Mouse (Mus musculus): Measurements from ENCODE around the gene C87436. TPM values are rescaled to one million over a fixed set of nuclear protein-coding genes. Genes with fewer than 3 reads are reported as not detected.

The C87436 gene
- polyA plus RNA-seq, 1 experiment, result 16.6 TPM

- 27% methylated on average over 10 of the region's 10 CpGs for WGBS
- H3K4me3 ChIP-seq (ENCODE audit: control insufficient read depth, insufficient read depth, low read length), result peak overlapping the region; percentile 92
- no peak overlapping the region for H3K27ac ChIP-seq (ENCODE audit: control insufficient read depth, insufficient read depth, low read length)
- peaks cover 8% of the 10 kb centered on the region for H3K4me1 ChIP-seq (replicated peaks; ENCODE audit: control insufficient read depth, insufficient read depth, low read length)
- no peaks in the 10 kb centered on the region for H3K27me3 ChIP-seq (ENCODE audit: control insufficient read depth, insufficient read depth, low read length)
- no peak for DNase-seq
- H3K36me3 ChIP-seq (ENCODE audit: control insufficient read depth, insufficient read depth, low read length), result 0 out of 2 replicates have a peak, but pooled peaks cover under 1% of the 10 kb centered on the region
- TF ChIP-seq CTCF (IDR thresholded peaks at IDR 0.05; ENCODE audit: borderline replicate concordance, control insufficient read depth, extremely low read depth, insufficient read depth, low read length, poor library complexity) (no peak), POLR2A (IDR thresholded peaks at IDR 0.05; ENCODE audit: control insufficient read depth, extremely low read depth, insufficient read depth, low read length, poor library complexity) (no peak)
These were observed 42.2 kb upstream of the C87436 start for GRCm38 (mm10) chr6:86395969-86396368.

GRCm38 (mm10) chr6:86396581-86397256 lies 41.5 kb upstream of the C87436 start, which contains the start of gene Pcyox1:
TSS of gene Pcyox1 (minus strand) at chr6:86397154.
- DNase-seq, result peak; percentile 86
- peak within 1 kb of the TSS; percentile 92 for H3K4me3 ChIP-seq (ENCODE audit: control insufficient read depth, insufficient read depth, low read length)
- H3K27ac ChIP-seq (ENCODE audit: control insufficient read depth, insufficient read depth, low read length), result no peak within 1 kb of the TSS
- TF ChIP-seq CTCF (IDR thresholded peaks at IDR 0.05; ENCODE audit: borderline replicate concordance, control insufficient read depth, extremely low read depth, insufficient read depth, low read length, poor library complexity) (no peak), POLR2A (IDR thresholded peaks at IDR 0.05; ENCODE audit: control insufficient read depth, extremely low read depth, insufficient read depth, low read length, poor library complexity) (no peak; the same call in 1 of the 2 replicates)
- peaks cover 8% of the 10 kb centered on the region for H3K4me1 ChIP-seq (replicated peaks; ENCODE audit: control insufficient read depth, insufficient read depth, low read length)
- WGBS, result under 1% methylated on average over 51 of the region's 51 CpGs
- no peaks in the 10 kb centered on the region for H3K27me3 ChIP-seq (ENCODE audit: control insufficient read depth, insufficient read depth, low read length)
- no peaks in the 10 kb centered on the region for H3K36me3 ChIP-seq (ENCODE audit: control insufficient read depth, insufficient read depth, low read length)

DNA sequence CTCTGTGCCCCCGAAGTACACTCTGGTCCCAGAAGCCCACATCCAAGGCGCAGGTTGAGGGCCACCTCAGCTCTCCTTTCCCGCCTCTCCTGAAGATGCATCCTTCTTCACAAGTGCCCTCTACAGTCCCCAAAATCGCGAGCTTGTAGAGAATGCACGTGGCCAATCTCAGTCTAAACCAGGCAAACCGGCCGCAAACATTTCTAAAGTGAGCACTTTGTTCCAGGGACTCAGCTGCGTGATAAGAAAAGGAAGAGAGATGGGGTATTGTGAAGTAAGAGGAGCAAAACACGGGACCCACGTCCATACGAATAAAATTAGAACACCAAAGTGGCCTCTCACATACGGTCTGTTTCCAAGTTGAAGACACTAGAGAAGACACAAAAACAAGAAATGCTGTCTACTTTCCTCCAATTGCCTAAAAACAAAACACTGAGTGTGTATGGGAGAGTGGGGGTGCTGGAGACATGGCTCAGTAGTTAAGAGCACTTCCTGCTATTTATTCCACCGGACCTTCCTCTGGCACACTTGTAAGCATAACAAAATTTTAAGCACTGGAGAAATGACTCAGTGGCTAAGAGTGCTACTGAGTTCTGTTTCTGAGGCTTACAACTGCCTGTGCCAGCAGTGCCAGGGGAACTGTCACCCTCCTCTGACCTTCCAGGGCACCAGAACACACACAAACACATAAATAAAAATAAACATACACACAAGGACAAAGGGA lies 40.8 kb upstream of the C87436 start:
- no peaks in the 10 kb centered on the region for H3K27me3 ChIP-seq (ENCODE audit: control insufficient read depth, insufficient read depth, low read length)
- TF ChIP-seq CTCF (IDR thresholded peaks at IDR 0.05; ENCODE audit: borderline replicate concordance, control insufficient read depth, extremely low read depth, insufficient read depth, low read length, poor library complexity) (no peak), POLR2A (IDR thresholded peaks at IDR 0.05; ENCODE audit: control insufficient read depth, extremely low read depth, insufficient read depth, low read length, poor library complexity) (no peak)
- no peak overlapping the region for H3K27ac ChIP-seq (ENCODE audit: control insufficient read depth, insufficient read depth, low read length)
- 2% methylated on average over 14 of the region's 14 CpGs for WGBS
- peak overlapping the region; percentile 92 for H3K4me3 ChIP-seq (ENCODE audit: control insufficient read depth, insufficient read depth, low read length)
- no peaks in the 10 kb centered on the region for H3K36me3 ChIP-seq (ENCODE audit: control insufficient read depth, insufficient read depth, low read length)
- peaks cover 8% of the 10 kb centered on the region for H3K4me1 ChIP-seq (replicated peaks; ENCODE audit: control insufficient read depth, insufficient read depth, low read length)
- DNase-seq, result no peak

DNA sequence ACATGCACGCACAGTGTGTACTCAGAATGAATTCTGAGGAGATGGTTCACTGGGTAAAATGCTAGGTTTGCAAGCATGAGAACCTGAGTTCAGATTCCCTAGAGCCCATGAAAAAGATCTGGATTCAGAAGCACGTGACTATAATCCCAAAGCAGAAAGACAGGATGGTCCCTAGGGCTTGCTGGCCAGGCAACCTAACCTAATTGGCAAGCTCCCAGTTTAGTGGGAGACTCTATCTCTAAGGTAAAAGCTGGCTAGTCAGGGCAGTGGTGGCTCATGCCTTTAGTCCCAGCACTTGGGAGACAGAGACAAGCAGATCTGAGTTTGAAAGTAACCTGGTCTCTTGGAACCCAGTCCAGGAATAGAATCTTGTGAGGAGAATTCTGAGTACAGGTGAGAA lies 39.2 kb upstream of the C87436 start:
- no peaks in the 10 kb centered on the region for H3K27me3 ChIP-seq (ENCODE audit: control insufficient read depth, insufficient read depth, low read length)
- 95% methylated on average over 2 of the region's 2 CpGs for WGBS
- no peak for DNase-seq
- H3K4me3 ChIP-seq (ENCODE audit: control insufficient read depth, insufficient read depth, low read length), result no peak overlapping the region
- no peak for TF ChIP-seq POLR2A (IDR thresholded peaks at IDR 0.05; ENCODE audit: control insufficient read depth, extremely low read depth, insufficient read depth, low read length, poor library complexity)
- no peak for TF ChIP-seq CTCF (IDR thresholded peaks at IDR 0.05; ENCODE audit: borderline replicate concordance, control insufficient read depth, extremely low read depth, insufficient read depth, low read length, poor library complexity)
- H3K27ac ChIP-seq (ENCODE audit: control insufficient read depth, insufficient read depth, low read length), result no peak overlapping the region
- H3K4me1 ChIP-seq (replicated peaks; ENCODE audit: control insufficient read depth, insufficient read depth, low read length), result peaks cover 8% of the 10 kb centered on the region
- H3K36me3 ChIP-seq (ENCODE audit: control insufficient read depth, insufficient read depth, low read length), result no peaks in the 10 kb centered on the region

DNA sequence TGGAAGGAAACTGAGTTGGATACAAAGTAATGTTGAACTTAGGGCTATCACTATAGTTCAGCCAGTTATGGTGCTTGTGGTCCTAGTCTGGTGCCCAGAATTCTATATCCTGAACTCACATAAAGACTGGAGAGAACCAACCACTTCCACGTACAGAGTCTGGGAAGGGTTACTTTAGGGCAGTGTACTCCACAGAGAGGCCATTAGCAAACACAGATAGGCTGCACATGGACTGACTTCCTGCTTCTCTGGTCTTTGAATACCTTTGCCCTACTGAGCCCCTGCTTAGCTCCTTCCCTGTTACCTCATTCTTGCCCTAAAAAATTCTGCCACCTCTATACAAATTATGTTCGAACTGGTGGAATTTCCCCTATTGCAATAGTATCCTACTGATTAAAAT lies 38.2 kb upstream of the C87436 start:
- Histone ChIP-seq H3K27ac (ENCODE audit: control insufficient read depth, insufficient read depth, low read length) (no peak overlapping the region), H3K4me3 (ENCODE audit: control insufficient read depth, insufficient read depth, low read length) (no peak overlapping the region), H3K36me3 (ENCODE audit: control insufficient read depth, insufficient read depth, low read length) (no peaks in the 10 kb centered on the region), H3K27me3 (ENCODE audit: control insufficient read depth, insufficient read depth, low read length) (no peaks in the 10 kb centered on the region), H3K4me1 (replicated peaks; ENCODE audit: control insufficient read depth, insufficient read depth, low read length) (peaks cover 8% of the 10 kb centered on the region)
- no peak for DNase-seq
- TF ChIP-seq CTCF (IDR thresholded peaks at IDR 0.05; ENCODE audit: borderline replicate concordance, control insufficient read depth, extremely low read depth, insufficient read depth, low read length, poor library complexity) (no peak), POLR2A (IDR thresholded peaks at IDR 0.05; ENCODE audit: control insufficient read depth, extremely low read depth, insufficient read depth, low read length, poor library complexity) (no peak)
- WGBS, result 87% methylated on average over 2 of the region's 2 CpGs

- no peak overlapping the region for H3K27ac ChIP-seq (ENCODE audit: control insufficient read depth, insufficient read depth, low read length)
- DNase-seq, result peak; percentile 86
- no peaks in the 10 kb centered on the region for H3K36me3 ChIP-seq (ENCODE audit: control insufficient read depth, insufficient read depth, low read length)
- H3K4me1 ChIP-seq (replicated peaks; ENCODE audit: control insufficient read depth, insufficient read depth, low read length), result peaks cover 8% of the 10 kb centered on the region
- WGBS, result 6% methylated on average over 9 of the region's 9 CpGs
- no peaks in the 10 kb centered on the region for H3K27me3 ChIP-seq (ENCODE audit: control insufficient read depth, insufficient read depth, low read length)
- TF ChIP-seq CTCF (IDR thresholded peaks at IDR 0.05; ENCODE audit: borderline replicate concordance, control insufficient read depth, extremely low read depth, insufficient read depth, low read length, poor library complexity), result no peak
- no peak for TF ChIP-seq POLR2A (IDR thresholded peaks at IDR 0.05; ENCODE audit: control insufficient read depth, extremely low read depth, insufficient read depth, low read length, poor library complexity)
- H3K4me3 ChIP-seq (ENCODE audit: control insufficient read depth, insufficient read depth, low read length), result no peak overlapping the region
These were observed 37.2 kb upstream of the C87436 start for GRCm38 (mm10) chr6:86400972-86401371.

Measured in thymus, adult 2 months (tissue).